Mouse (Mus musculus) hindbrain, embryonic 14.5 days (tissue): Measurements from ENCODE around the gene Scnm1. TPM values are rescaled to one million over a fixed set of nuclear protein-coding genes. Genes with fewer than 3 reads are reported as not detected.

Experiments
- ATAC-seq: fragments of 200-750 bp; cut with Nextera tagmentation; 2 replicates; pipeline ENCODE4 v1.8.0; 2017; ENCODE audit warnings: moderate number of reproducible peaks, mild to moderate bottlenecking, moderate TSS enrichment, moderate library complexity; ENCODE audit not compliant: low FRiP score
- DNase-seq: peaks from one replicate; pipeline ENCODE4 v3.0.0-alpha.2; 2015; ENCODE audit warnings: low spot score
- H3K27ac ChIP-seq: fragments of 300-500 bp; sonication (generic); 2 replicates; pipeline ENCODE4 v1.5.1; 2014; ENCODE audit warnings: mild to moderate bottlenecking, moderate library complexity
- H3K27me3 ChIP-seq: fragments of 300-500 bp; sonication (generic); 2 replicates; pipeline ENCODE4 v1.6.1; 2014; ENCODE audit warnings: mild to moderate bottlenecking, low read length, mixed read lengths; ENCODE audit not compliant: control insufficient read depth, insufficient read depth
- H3K36me3 ChIP-seq: fragments of 300-500 bp; sonication (generic); replicated peaks from 2 replicates; pipeline ENCODE4 v1.6.1; 2014; ENCODE audit not compliant: control insufficient read depth, insufficient read depth
- H3K4me1 ChIP-seq: fragments of 300-500 bp; sonication (generic); replicated peaks from 2 replicates; pipeline ENCODE4 v1.6.1; 2014; ENCODE audit warnings: antibody characterized with exemption, low read length, mixed read lengths; ENCODE audit not compliant: control insufficient read depth, insufficient read depth
- H3K4me2 ChIP-seq: fragments of 300-500 bp; sonication (generic); replicated peaks from 2 replicates; pipeline ENCODE4 v1.6.1; 2014; ENCODE audit warnings: mild to moderate bottlenecking, moderate library complexity
- H3K4me3 ChIP-seq: fragments of 300-500 bp; sonication (generic); replicated peaks from 2 replicates; pipeline ENCODE4 v1.5.1; 2014; ENCODE audit warnings: mild to moderate bottlenecking, low read length
- H3K9ac ChIP-seq: fragments of 300-500 bp; sonication (generic); 2 replicates; pipeline ENCODE4 v1.6.1; 2014
- H3K9me3 ChIP-seq: fragments of 300-500 bp; sonication (generic); 2 replicates; pipeline ENCODE4 v1.6.1; 2016; ENCODE audit warnings: low read length; ENCODE audit not compliant: control insufficient read depth
- WGBS: fragments of 180-500 bp; shearing (Covaris S2); extraction: QIAGEN DNeasy Blood & Tissue Kit; methylation state at CpG from one replicate; pipeline ENCODE4 v1.1.7; 2014; 5-methylcytosine and 5-hydroxymethylcytosine counted together
- polyA plus RNA-seq: library from polyadenylated mRNA; unstranded; fragments of >200 nt; fragmentation: Nextera tagmentation; extraction: Ambion mirVana; gene quantifications from 2 replicates; pipeline ENCODE4 v1.2.1, GENCODE M21; 2014

Scnm1 gene
- 71.4 and 82.4 TPM in 2 replicates for polyA plus RNA-seq

GRCm38 (mm10) chr3:95133680-95134101, at the start of gene Scnm1, which contains the start of gene Lysmd1:
Scnm1 (minus strand) TSS chr3:95134011.
Lysmd1 (plus strand) TSS chr3:95134088.
- DNase-seq = peak; percentile 94
- ATAC-seq = peak; percentile 94
- WGBS = under 1% methylated on average over 20 of the region's 20 CpGs
- Histone ChIP-seq H3K9ac (peak within 1 kb of the TSS; percentile 63), H3K27me3 (no peaks in the 10 kb centered on the region), H3K36me3 (peaks cover 29% of the 10 kb centered on the region), H3K4me2 (peak within 1 kb of the TSS; percentile 81), H3K9me3 (no peaks in the 10 kb centered on the region), H3K27ac (peak within 1 kb of the TSS; percentile 73), H3K4me3 (peak within 1 kb of the TSS; percentile 43), H3K4me1 (peaks cover 13% of the 10 kb centered on the region)

- Histone ChIP-seq H3K9me3 (no peaks in the 10 kb centered on the region), H3K27ac (no peak overlapping the region), H3K9ac (no peak overlapping the region), H3K4me1 (no peaks in the 10 kb centered on the region), H3K27me3 (no peaks in the 10 kb centered on the region), H3K36me3 (peaks cover 32% of the 10 kb centered on the region), H3K4me3 (no peak overlapping the region), H3K4me2 (no peak overlapping the region)
- 74% methylated on average over 1 of the region's 1 CpGs for WGBS
- no peak for DNase-seq
- ATAC-seq = no peak
These were observed 48.0 kb upstream of the Scnm1 start for GRCm38 (mm10) chr3:95181841-95182240.

- no peak overlapping the region for H3K9ac ChIP-seq
- H3K9me3 ChIP-seq = no peaks in the 10 kb centered on the region
- no peak overlapping the region for H3K27ac ChIP-seq
- peaks cover 17% of the 10 kb centered on the region for H3K36me3 ChIP-seq
- H3K4me2 ChIP-seq = no peak overlapping the region
- DNase-seq (no peak), ATAC-seq (no peak)
- 78% methylated on average over 3 of the region's 3 CpGs for WGBS
- H3K27me3 ChIP-seq = no peaks in the 10 kb centered on the region
- no peak overlapping the region for H3K4me3 ChIP-seq
- H3K4me1 ChIP-seq = no peaks in the 10 kb centered on the region
These were observed 46.1 kb upstream of the Scnm1 start for GRCm38 (mm10) chr3:95179890-95180289.

- DNase-seq = no peak
- Histone ChIP-seq H3K36me3 (peaks cover 8% of the 10 kb centered on the region; the same call in 1 of the 2 replicates), H3K27me3 (no peaks in the 10 kb centered on the region), H3K9ac (no peak overlapping the region), H3K4me2 (no peak overlapping the region), H3K4me1 (no peaks in the 10 kb centered on the region; the same call in 1 of the 2 replicates), H3K9me3 (no peaks in the 10 kb centered on the region), H3K4me3 (no peak overlapping the region), H3K27ac (no peak overlapping the region)
- ATAC-seq = no peak
- WGBS = 93% methylated on average over 5 of the region's 5 CpGs
These were observed 45.1 kb upstream of the Scnm1 start for GRCm38 (mm10) chr3:95178948-95179347.

GRCm38 (mm10) chr3:95177583-95177982, 43.8 kb upstream of the Scnm1 start:
- Histone ChIP-seq H3K4me3 (no peak overlapping the region), H3K4me1 (peaks cover 6% of the 10 kb centered on the region; the same call in 1 of the 2 replicates), H3K36me3 (peaks cover 13% of the 10 kb centered on the region), H3K27ac (no peak overlapping the region), H3K9ac (no peak overlapping the region), H3K4me2 (no peak overlapping the region), H3K27me3 (no peaks in the 10 kb centered on the region), H3K9me3 (no peaks in the 10 kb centered on the region)
- WGBS = 79% methylated on average over 6 of the region's 6 CpGs
- DNase-seq (no peak), ATAC-seq (no peak)

GRCm38 (mm10) chr3:95176500-95176899, 42.7 kb upstream of the Scnm1 start:
- H3K4me1 ChIP-seq = peaks cover 6% of the 10 kb centered on the region; the same call in 1 of the 2 replicates
- no peak overlapping the region for H3K9ac ChIP-seq
- no peak overlapping the region for H3K4me2 ChIP-seq
- H3K27me3 ChIP-seq = peaks cover 4% of the 10 kb centered on the region
- DNase-seq (no peak), ATAC-seq (no peak)
- no peak overlapping the region for H3K4me3 ChIP-seq
- no peak overlapping the region for H3K27ac ChIP-seq
- peaks cover 24% of the 10 kb centered on the region for H3K36me3 ChIP-seq
- H3K9me3 ChIP-seq = no peaks in the 10 kb centered on the region
- WGBS = 61% methylated on average over 3 of the region's 3 CpGs

GRCm38 (mm10) chr3:95174011-95174592, 40.3 kb upstream of the Scnm1 start:
- 4% methylated on average over 16 of the region's 16 CpGs for WGBS
- DNase-seq (peak; percentile 87), ATAC-seq (0 out of 2 replicates have a peak, but pooled peaks have one; percentile 42)
- Histone ChIP-seq H3K4me2 (peak overlapping the region; percentile 40), H3K4me3 (no peak overlapping the region), H3K27ac (no peak overlapping the region), H3K27me3 (peaks cover 25% of the 10 kb centered on the region), H3K9me3 (no peaks in the 10 kb centered on the region), H3K36me3 (peaks cover 48% of the 10 kb centered on the region), H3K4me1 (peaks cover 6% of the 10 kb centered on the region; the same call in 1 of the 2 replicates), H3K9ac (no peak overlapping the region)

- Histone ChIP-seq H3K4me1 (peaks cover 6% of the 10 kb centered on the region; the same call in 1 of the 2 replicates), H3K27ac (no peak overlapping the region), H3K4me2 (peak overlapping the region; percentile 40), H3K4me3 (peak overlapping the region; percentile 5; the same call in 1 of the 2 replicates), H3K9me3 (no peaks in the 10 kb centered on the region), H3K9ac (0 out of 2 replicates have a peak overlapping the region, but pooled peaks have one; percentile 16), H3K36me3 (peaks cover 55% of the 10 kb centered on the region), H3K27me3 (peaks cover 32% of the 10 kb centered on the region)
- 7% methylated on average over 54 of the region's 58 CpGs for WGBS
- no peak for DNase-seq
- ATAC-seq = no peak
These were observed 39.6 kb upstream of the Scnm1 start for GRCm38 (mm10) chr3:95173256-95173949.

- Histone ChIP-seq H3K4me3 (no peak overlapping the region; the same call in 1 of the 2 replicates), H3K27me3 (peaks cover 38% of the 10 kb centered on the region), H3K4me2 (no peak overlapping the region; the same call in 1 of the 2 replicates), H3K27ac (no peak overlapping the region), H3K9me3 (no peaks in the 10 kb centered on the region), H3K4me1 (peaks cover 6% of the 10 kb centered on the region; the same call in 1 of the 2 replicates), H3K9ac (peak overlapping the region; percentile 34), H3K36me3 (peaks cover 62% of the 10 kb centered on the region)
- DNase-seq (no peak), ATAC-seq (no peak)
- 19% methylated on average over 82 of the region's 84 CpGs for WGBS
These were observed 38.9 kb upstream of the Scnm1 start for GRCm38 (mm10) chr3:95172526-95173255.
